Mouse (Mus musculus) ES-Bruce4 (cell line): ENCODE results near the gene G3bp1. TPM values are rescaled to one million over a fixed set of nuclear protein-coding genes. Genes with fewer than 3 reads are reported as not detected.

Source experiments
- H3K27ac ChIP-seq: 2 replicates; pipeline ENCODE4 v1.5.1; 2012; ENCODE audit warnings: low read length, inconsistent platforms; ENCODE audit not compliant: insufficient read depth
- H3K27me3 ChIP-seq: 2 replicates; pipeline ENCODE4 v1.6.1; 2012; ENCODE audit warnings: mild to moderate bottlenecking, low read length, inconsistent platforms; ENCODE audit not compliant: control insufficient read depth, poor library complexity, insufficient read depth, severe bottlenecking
- H3K36me3 ChIP-seq: 2 replicates; pipeline ENCODE4 v1.6.1; 2012; ENCODE audit warnings: inconsistent platforms, mild to moderate bottlenecking, low read length, moderate library complexity; ENCODE audit not compliant: control insufficient read depth, poor library complexity, insufficient read depth, severe bottlenecking
- H3K4me1 ChIP-seq: one replicate; pipeline ENCODE4 v1.8.1; 2011; ENCODE audit warnings: low read length; ENCODE audit not compliant: control insufficient read depth, insufficient read depth
- H3K4me3 ChIP-seq: 2 replicates; pipeline ENCODE4 v1.5.1; 2011; ENCODE audit warnings: low read depth, mild to moderate bottlenecking, low read length
- H3K9ac ChIP-seq: 2 replicates; pipeline ENCODE4 v1.6.1; 2012; ENCODE audit warnings: low read depth, mild to moderate bottlenecking, inconsistent platforms; ENCODE audit not compliant: poor library complexity, severe bottlenecking
- H3K9me3 ChIP-seq: replicated peaks from 2 replicates; pipeline ENCODE4 v1.6.1; 2012; ENCODE audit warnings: mild to moderate bottlenecking, low read length, inconsistent platforms; ENCODE audit not compliant: control insufficient read depth, poor library complexity, insufficient read depth, severe bottlenecking
- CTCF ChIP-seq: IDR thresholded peaks from one replicate; pipeline ENCODE4 v1.8.1; 2011; ENCODE audit warnings: low read depth, low read length
- EP300 ChIP-seq: IDR thresholded peaks from 2 replicates; pipeline ENCODE4 v1.6.1; 2011; ENCODE audit warnings: low read depth, low read length; ENCODE audit not compliant: insufficient read depth
- POLR2A ChIP-seq: IDR thresholded peaks from one replicate; pipeline ENCODE4 v1.8.1; 2011; ENCODE audit warnings: low read length; ENCODE audit not compliant: insufficient read depth
- polyA plus RNA-seq: library from polyadenylated mRNA; stranded (reverse); fragments of >200 nt; gene quantifications from 2 replicates; pipeline ENCODE4 v1.2.4, GENCODE M21; 2011; ENCODE audit warnings: low read depth; ENCODE audit not compliant: missing spikeins, insufficient read depth, insufficient read length

The G3bp1 gene
- polyA plus RNA-seq, 1 experiment: 147 TPM

DNA sequence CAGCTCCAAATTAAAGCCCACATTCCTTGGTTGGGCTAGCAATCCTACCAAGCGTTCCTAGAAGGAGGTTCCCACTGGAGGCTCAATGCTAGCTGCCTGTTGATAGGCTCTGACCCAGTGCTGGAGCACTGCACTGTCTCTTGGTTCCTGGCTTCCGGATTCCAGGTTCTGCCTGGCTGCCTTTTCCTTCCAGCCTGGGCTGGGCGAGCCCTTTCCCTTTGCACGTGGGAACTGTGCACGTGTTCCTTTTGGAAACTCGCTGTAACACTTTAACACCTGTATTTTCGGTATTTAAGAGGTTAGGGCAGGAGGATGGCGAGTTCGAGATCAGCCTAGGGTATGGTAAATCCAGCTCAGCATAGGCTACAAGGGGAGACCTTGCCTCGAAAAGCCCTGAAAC lies 1.5 kb upstream of the G3bp1 start:
- H3K9ac ChIP-seq: peak overlapping the region; percentile 89
- no peaks in the 10 kb centered on the region for H3K9me3 ChIP-seq
- H3K36me3 ChIP-seq: peaks cover 14% of the 10 kb centered on the region
- peak overlapping the region; percentile 97 for H3K27ac ChIP-seq
- H3K4me3 ChIP-seq: peak overlapping the region; percentile 77
- TF ChIP-seq EP300 (no peak), CTCF (no peak), POLR2A (no peak)
- no peaks in the 10 kb centered on the region for H3K27me3 ChIP-seq
- H3K4me1 ChIP-seq: no peaks in the 10 kb centered on the region

- no peaks in the 10 kb centered on the region for H3K27me3 ChIP-seq
- peaks cover 20% of the 10 kb centered on the region for H3K36me3 ChIP-seq
- H3K4me1 ChIP-seq: no peaks in the 10 kb centered on the region
- peak overlapping the region; percentile 89 for H3K9ac ChIP-seq
- H3K4me3 ChIP-seq: peak overlapping the region; percentile 77
- peak overlapping the region; percentile 97 for H3K27ac ChIP-seq
- H3K9me3 ChIP-seq: no peaks in the 10 kb centered on the region
- TF ChIP-seq EP300 (no peak), CTCF (no peak), POLR2A (no peak)
Measured at GRCm38 (mm10) chr11:55468611-55469047, 856 bp upstream of the G3bp1 start.

DNA sequence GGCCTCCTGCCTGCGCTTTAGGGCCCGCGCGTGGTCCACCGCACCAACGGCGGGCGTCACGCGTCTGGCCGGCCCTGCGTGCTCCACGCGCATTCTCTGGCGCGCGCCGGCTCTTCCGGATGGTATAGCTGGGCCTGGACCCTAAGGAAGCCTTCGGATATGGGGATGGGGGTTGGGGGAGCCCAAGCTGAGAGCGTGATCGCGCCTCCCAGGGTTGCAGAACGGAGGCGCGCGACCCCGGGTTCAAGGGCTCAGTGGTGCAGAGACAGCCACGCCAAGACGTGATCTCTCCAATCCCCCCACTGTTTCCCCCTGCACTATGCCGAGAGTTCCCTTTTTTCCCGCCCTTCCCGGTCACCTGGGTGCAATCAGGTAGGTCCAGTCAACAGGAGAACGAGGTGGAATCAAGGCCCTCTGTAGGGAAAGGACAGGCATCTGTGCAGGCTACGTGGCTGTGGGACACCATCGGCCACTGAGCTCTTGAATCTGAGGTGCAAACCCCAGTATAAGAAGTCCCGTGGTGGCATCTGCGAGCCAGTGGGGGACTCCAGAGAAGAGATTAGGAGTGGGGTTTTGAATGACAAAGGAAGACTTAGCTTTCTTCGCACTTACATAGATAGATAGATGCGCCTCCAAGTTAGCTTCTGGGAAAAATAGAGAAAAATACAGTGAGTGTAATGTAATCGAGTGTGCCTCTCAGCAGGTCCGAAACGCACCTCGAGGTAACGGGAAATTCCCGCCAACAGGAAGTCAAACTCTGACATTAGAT lies 622 bp downstream of the G3bp1 start:
- Histone ChIP-seq H3K9ac (peak overlapping the region; percentile 96), H3K4me3 (peak overlapping the region; percentile 98), H3K27me3 (no peaks in the 10 kb centered on the region), H3K36me3 (peaks cover 35% of the 10 kb centered on the region), H3K4me1 (no peaks in the 10 kb centered on the region), H3K27ac (peak overlapping the region; percentile 14; the same call in 1 of the 2 replicates), H3K9me3 (no peaks in the 10 kb centered on the region)
- TF ChIP-seq POLR2A (no peak), CTCF (no peak), EP300 (no peak)

DNA sequence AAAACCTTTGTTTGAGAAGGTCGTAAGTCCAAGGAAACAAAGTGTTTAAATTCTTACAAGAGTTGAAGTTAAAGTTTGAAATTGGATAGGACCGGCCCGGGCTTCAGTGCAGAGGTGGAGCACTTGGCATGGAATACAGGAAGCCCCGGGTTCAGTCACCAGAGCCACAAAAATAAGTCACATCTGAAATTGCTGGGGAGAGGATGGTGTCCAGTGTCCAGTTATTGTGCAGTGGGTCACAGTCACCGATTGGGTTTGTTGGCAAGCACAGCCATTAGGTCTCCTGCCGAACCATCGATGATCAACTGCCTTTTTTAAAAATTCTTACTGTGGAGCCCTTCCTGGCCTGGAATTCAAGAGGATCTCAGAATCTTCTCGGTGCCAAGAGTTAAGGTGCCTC lies 1.3 kb downstream of the G3bp1 start:
- TF ChIP-seq CTCF: no peak
- no peak for TF ChIP-seq POLR2A
- TF ChIP-seq EP300: no peak
- H3K36me3 ChIP-seq: peaks cover 39% of the 10 kb centered on the region
- H3K4me1 ChIP-seq: no peaks in the 10 kb centered on the region
- H3K27me3 ChIP-seq: no peaks in the 10 kb centered on the region
- H3K4me3 ChIP-seq: peak overlapping the region; percentile 98
- H3K27ac ChIP-seq: no peak overlapping the region
- peak overlapping the region; percentile 96 for H3K9ac ChIP-seq
- H3K9me3 ChIP-seq: no peaks in the 10 kb centered on the region

DNA sequence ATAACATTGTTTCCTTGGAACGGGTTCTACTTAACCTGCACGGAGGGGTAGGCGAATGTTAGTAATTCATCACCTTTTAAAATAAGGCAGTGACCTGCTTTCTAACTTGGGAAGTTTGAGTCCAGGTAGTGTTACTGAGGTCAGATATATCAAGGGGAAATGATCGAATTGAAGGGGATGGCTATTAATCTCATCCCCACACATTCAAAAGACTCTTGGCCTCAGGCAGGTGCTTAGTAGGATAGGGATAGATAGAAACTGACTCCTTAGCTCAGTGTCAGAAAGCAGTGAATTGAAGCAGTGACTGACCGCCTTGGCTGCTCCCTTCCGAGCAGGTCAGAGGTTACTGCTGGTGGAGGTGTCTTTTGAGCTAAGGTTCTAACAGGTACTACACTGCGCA lies 2.0 kb downstream of the G3bp1 start:
- peaks cover 45% of the 10 kb centered on the region for H3K36me3 ChIP-seq

DNA sequence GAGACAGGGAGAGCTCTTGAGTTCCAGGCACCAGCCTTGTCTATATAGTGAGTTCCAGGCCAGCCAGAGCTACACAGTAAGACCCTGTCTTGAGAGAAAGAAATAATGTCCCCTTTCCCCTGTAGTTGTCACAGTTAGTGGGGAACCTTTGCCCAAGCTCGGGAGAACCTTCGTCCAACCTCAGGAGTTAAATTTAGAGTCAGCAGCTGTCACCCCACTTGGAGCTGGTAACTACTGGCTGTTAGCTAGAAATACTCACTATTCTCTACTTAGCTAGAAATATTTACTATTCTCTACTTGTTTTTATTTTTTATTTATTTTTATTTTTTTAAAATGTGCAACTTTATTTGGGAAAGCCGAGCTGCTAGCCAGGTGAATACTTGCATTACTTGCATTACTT lies 3.7 kb downstream of the G3bp1 start:
- TF ChIP-seq CTCF (no peak), EP300 (no peak), POLR2A (no peak)
- H3K4me3 ChIP-seq: no peak overlapping the region
- H3K4me1 ChIP-seq: no peaks in the 10 kb centered on the region
- no peak overlapping the region for H3K9ac ChIP-seq
- no peaks in the 10 kb centered on the region for H3K9me3 ChIP-seq
- no peak overlapping the region for H3K27ac ChIP-seq
- no peaks in the 10 kb centered on the region for H3K27me3 ChIP-seq
- peaks cover 61% of the 10 kb centered on the region for H3K36me3 ChIP-seq

More for the DNA sequence above, 2.0 kb downstream of the G3bp1 start:
- Histone ChIP-seq H3K9me3 (no peaks in the 10 kb centered on the region), H3K4me3 (peak overlapping the region; percentile 98), H3K9ac (peak overlapping the region; percentile 96), H3K4me1 (no peaks in the 10 kb centered on the region), H3K27ac (no peak overlapping the region), H3K27me3 (no peaks in the 10 kb centered on the region)
- TF ChIP-seq POLR2A (no peak), CTCF (no peak), EP300 (no peak)
